Mouse (Mus musculus) intestine, postnatal 0 days (tissue): ENCODE measurements around the gene Slc29a3. TPM values are rescaled to one million over a fixed set of nuclear protein-coding genes. Genes with fewer than 3 reads are reported as not detected.
A peak's percentile ranks its signal among the peaks of the same experiment; 100 is the strongest.

Source experiments
- ATAC-seq: fragments of 200-750 bp; cut with Nextera tagmentation; 2 replicates; pipeline ENCODE4 v1.8.0; 2017; ENCODE audit warnings: mild to moderate bottlenecking, moderate TSS enrichment, moderate library complexity
- H3K27ac ChIP-seq: fragments of 300-500 bp; sonication (generic); 2 replicates; pipeline ENCODE4 v1.5.1; 2014; ENCODE audit warnings: mild to moderate bottlenecking, low read depth, low read length, moderate library complexity
- H3K27me3 ChIP-seq: fragments of 300-500 bp; sonication (generic); replicated peaks from 2 replicates; pipeline ENCODE4 v1.6.1; 2014; ENCODE audit warnings: low read length, mixed read lengths; ENCODE audit not compliant: control insufficient read depth, insufficient read depth
- H3K36me3 ChIP-seq: fragments of 300-500 bp; sonication (generic); 2 replicates; pipeline ENCODE4 v1.6.1; 2014; ENCODE audit warnings: mild to moderate bottlenecking, moderate library complexity; ENCODE audit not compliant: control insufficient read depth, insufficient read depth
- H3K4me1 ChIP-seq: fragments of 300-500 bp; sonication (generic); replicated peaks from 2 replicates; pipeline ENCODE4 v1.6.1; 2014; ENCODE audit warnings: antibody characterized with exemption, low read length, mixed read lengths; ENCODE audit not compliant: control insufficient read depth, insufficient read depth
- H3K4me2 ChIP-seq: fragments of 300-500 bp; sonication (generic); replicated peaks from 2 replicates; pipeline ENCODE4 v1.6.1; 2014; ENCODE audit warnings: low read depth, mild to moderate bottlenecking, moderate library complexity
- H3K4me3 ChIP-seq: fragments of 300-500 bp; sonication (generic); 2 replicates; pipeline ENCODE4 v1.5.1; 2014; ENCODE audit warnings: low read depth, low read length
- H3K9ac ChIP-seq: fragments of 300-500 bp; sonication (generic); 2 replicates; pipeline ENCODE4 v1.6.1; 2014; ENCODE audit warnings: mild to moderate bottlenecking, low read depth, low read length
- H3K9me3 ChIP-seq: fragments of 300-500 bp; sonication (generic); 2 replicates; pipeline ENCODE4 v1.6.1; 2016; ENCODE audit warnings: mixed run types; ENCODE audit not compliant: control insufficient read depth
- CTCF ChIP-seq: sonication (generic); IDR thresholded peaks from 2 replicates; pipeline ENCODE4 v1.5.1; 2016; ENCODE audit warnings: low read depth, mild to moderate bottlenecking, control low read depth, antibody characterized with exemption, moderate library complexity
- WGBS: fragments of 180-500 bp; shearing (Covaris S2); extraction: QIAGEN DNeasy Blood & Tissue Kit; methylation state at CpG from one replicate; pipeline ENCODE4 v1.1.7; 2014; 5-methylcytosine and 5-hydroxymethylcytosine counted together
- polyA plus RNA-seq: library from polyadenylated mRNA; unstranded; fragments of >200 nt; fragmentation: Nextera tagmentation; extraction: Ambion mirVana; gene quantifications from 2 replicates; pipeline ENCODE4 v1.2.1, GENCODE M21; 2015

Gene Slc29a3
- polyA plus RNA-seq, 1 experiment from 2014 or later: 6.3 TPM

- WGBS: 83% methylated on average over 6 of the region's 6 CpGs
- H3K4me1 ChIP-seq: 0 out of 2 replicates have a peak, but pooled peaks cover under 1% of the 10 kb centered on the region
- TF ChIP-seq CTCF: no peak
- no peaks in the 10 kb centered on the region for H3K36me3 ChIP-seq
- H3K4me3 ChIP-seq: no peak within 1 kb of the TSS
- no peak for ATAC-seq
- H3K9me3 ChIP-seq: no peaks in the 10 kb centered on the region
- no peaks in the 10 kb centered on the region for H3K27me3 ChIP-seq
- H3K27ac ChIP-seq: no peak within 1 kb of the TSS
- H3K4me2 ChIP-seq: no peak within 1 kb of the TSS
- H3K9ac ChIP-seq: no peak within 1 kb of the TSS
Observed at GRCm38 (mm10) chr10:60696390-60696789, 56.2 kb downstream of the Slc29a3 start, which contains the start of gene Cdh23. Gene Cdh23 (minus strand): TSS chr10:60696490.

GRCm38 (mm10) chr10:60691671-60692390, 60.8 kb downstream of the Slc29a3 start:
- Histone ChIP-seq H3K27me3 (peaks cover 20% of the 10 kb centered on the region), H3K4me3 (no peak overlapping the region), H3K4me2 (no peak overlapping the region), H3K36me3 (no peaks in the 10 kb centered on the region), H3K27ac (no peak overlapping the region), H3K9ac (no peak overlapping the region), H3K4me1 (0 out of 2 replicates have a peak, but pooled peaks cover 3% of the 10 kb centered on the region), H3K9me3 (no peaks in the 10 kb centered on the region)
- TF ChIP-seq CTCF: no peak
- ATAC-seq: no peak
- WGBS: 64% methylated on average over 20 of the region's 20 CpGs

DNA sequence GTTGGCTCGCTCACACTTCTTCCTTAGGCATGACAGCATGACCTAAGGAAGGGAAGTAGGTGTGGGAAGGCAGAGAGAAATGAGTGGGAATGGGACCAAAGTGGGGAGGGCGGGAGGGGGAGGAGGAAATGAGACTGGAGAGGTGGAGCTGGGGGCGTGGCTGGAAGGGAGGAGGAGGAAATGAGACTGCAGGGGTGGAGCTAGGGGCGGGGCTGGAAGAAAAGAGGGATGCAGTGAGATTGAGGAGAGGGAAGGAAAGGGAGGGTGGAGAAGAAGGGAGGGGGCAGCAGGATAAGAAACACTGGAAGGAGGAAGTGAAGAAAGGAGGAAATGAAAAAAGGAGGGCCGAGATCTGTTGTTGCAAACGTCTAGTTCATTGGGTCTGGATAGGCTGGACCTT, 61.6 kb downstream of the Slc29a3 start:
- Histone ChIP-seq H3K4me3 (no peak overlapping the region), H3K27ac (no peak overlapping the region), H3K9ac (no peak overlapping the region), H3K27me3 (peaks cover 28% of the 10 kb centered on the region), H3K36me3 (no peaks in the 10 kb centered on the region), H3K9me3 (no peaks in the 10 kb centered on the region), H3K4me1 (0 out of 2 replicates have a peak, but pooled peaks cover 6% of the 10 kb centered on the region), H3K4me2 (no peak overlapping the region)
- WGBS: 44% methylated on average over 6 of the region's 6 CpGs
- TF ChIP-seq CTCF: no peak
- ATAC-seq: no peak

GRCm38 (mm10) chr10:60689396-60689795, 63.2 kb downstream of the Slc29a3 start:
- 66% methylated on average over 4 of the region's 4 CpGs for WGBS
- TF ChIP-seq CTCF: no peak
- peaks cover 44% of the 10 kb centered on the region for H3K27me3 ChIP-seq

GRCm38 (mm10) chr10:60687011-60687776, 65.4 kb downstream of the Slc29a3 start:
- H3K4me1 ChIP-seq: 0 out of 2 replicates have a peak, but pooled peaks cover 6% of the 10 kb centered on the region
- 0 out of 2 replicates have a peak overlapping the region, but pooled peaks have one; percentile 3 for H3K9ac ChIP-seq
- H3K27me3 ChIP-seq: peaks cover 46% of the 10 kb centered on the region
- H3K9me3 ChIP-seq: no peaks in the 10 kb centered on the region
- H3K27ac ChIP-seq: no peak overlapping the region
- ATAC-seq: no peak
- H3K4me3 ChIP-seq: peak overlapping the region; percentile 54
- no peaks in the 10 kb centered on the region for H3K36me3 ChIP-seq
- TF ChIP-seq CTCF: peak; percentile 77
- under 1% methylated on average over 68 of the region's 76 CpGs for WGBS
- peak overlapping the region; percentile 98 for H3K4me2 ChIP-seq

More at GRCm38 (mm10) chr10:60689396-60689795, 63.2 kb downstream of the Slc29a3 start:
- no peak overlapping the region for H3K9ac ChIP-seq
- no peak overlapping the region for H3K27ac ChIP-seq
- H3K4me1 ChIP-seq: 0 out of 2 replicates have a peak, but pooled peaks cover 6% of the 10 kb centered on the region
- H3K36me3 ChIP-seq: no peaks in the 10 kb centered on the region
- H3K4me2 ChIP-seq: no peak overlapping the region
- H3K9me3 ChIP-seq: no peaks in the 10 kb centered on the region
- no peak overlapping the region for H3K4me3 ChIP-seq
- no peak for ATAC-seq

GRCm38 (mm10) chr10:60686641-60686975, 66.0 kb downstream of the Slc29a3 start:
- Histone ChIP-seq H3K27ac (no peak overlapping the region), H3K4me2 (peak overlapping the region; percentile 98), H3K36me3 (no peaks in the 10 kb centered on the region), H3K9me3 (no peaks in the 10 kb centered on the region), H3K4me3 (peak overlapping the region; percentile 54), H3K4me1 (0 out of 2 replicates have a peak, but pooled peaks cover 6% of the 10 kb centered on the region), H3K27me3 (peaks cover 46% of the 10 kb centered on the region), H3K9ac (no peak overlapping the region)
- under 1% methylated on average over 27 of the region's 37 CpGs for WGBS
- no peak for ATAC-seq
- TF ChIP-seq CTCF: no peak
